Mouse (Mus musculus) bone marrow macrophage, adult 2 months (primary cell): ENCODE measurements around the gene Ak2.

Experiments
- CTCF ChIP-seq: IDR thresholded peaks from 2 replicates; pipeline ENCODE4 v1.5.1; 2012; ENCODE audit warnings: low read depth, mild to moderate bottlenecking, low read length, moderate library complexity
- POLR2A ChIP-seq: IDR thresholded peaks from 2 replicates; pipeline ENCODE4 v1.6.1; 2012; ENCODE audit warnings: mild to moderate bottlenecking, low read depth, low read length, borderline replicate concordance

DNA sequence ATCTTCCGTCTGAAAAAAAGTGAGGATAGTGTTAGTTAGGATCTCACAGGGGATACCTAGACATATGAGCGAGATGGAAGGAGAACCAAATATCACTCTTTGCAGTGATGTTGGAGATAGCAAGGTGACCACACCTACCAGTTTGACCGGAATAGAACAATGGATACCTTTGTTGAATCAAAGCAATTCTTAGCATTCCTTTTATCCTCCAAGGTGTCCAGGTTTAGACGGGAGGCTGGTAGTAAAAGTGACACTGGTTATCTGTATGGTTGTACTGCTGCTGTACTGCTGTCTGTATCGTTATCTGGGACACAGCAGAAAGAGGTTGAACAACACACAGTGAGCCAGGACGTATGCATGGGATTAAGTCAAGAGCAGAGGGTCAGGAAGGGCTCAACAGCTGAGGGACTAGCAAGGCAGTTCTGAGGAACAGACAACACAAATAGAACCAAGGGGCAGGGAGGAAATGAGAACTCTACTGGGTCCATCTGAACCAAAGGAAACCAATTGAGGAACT is 59.2 kb downstream of the Ak2 start:
- TF ChIP-seq POLR2A (no peak), CTCF (no peak)
